Mouse (Mus musculus) gastrocnemius, adult 18-20 months (tissue): Measurements from ENCODE around the gene Bend4. TPM values are rescaled to one million over a fixed set of nuclear protein-coding genes. Genes with fewer than 3 reads are reported as not detected.
A peak's percentile ranks its signal among the peaks of the same experiment; 100 is the strongest.

Source experiments
- DNase-seq: peaks from one replicate; pipeline ENCODE4 v3.0.0; 2021; ENCODE audit warnings: low spot score
- total RNA-seq, 2 experiments: library from RNA; stranded (reverse); gene quantifications; 2 replicates each; pipeline ENCODE4 v1.2.3; 2021

Gene Bend4
- total RNA-seq, 2 experiments from 2014 or later = 0.21 to 0.24 TPM

DNA sequence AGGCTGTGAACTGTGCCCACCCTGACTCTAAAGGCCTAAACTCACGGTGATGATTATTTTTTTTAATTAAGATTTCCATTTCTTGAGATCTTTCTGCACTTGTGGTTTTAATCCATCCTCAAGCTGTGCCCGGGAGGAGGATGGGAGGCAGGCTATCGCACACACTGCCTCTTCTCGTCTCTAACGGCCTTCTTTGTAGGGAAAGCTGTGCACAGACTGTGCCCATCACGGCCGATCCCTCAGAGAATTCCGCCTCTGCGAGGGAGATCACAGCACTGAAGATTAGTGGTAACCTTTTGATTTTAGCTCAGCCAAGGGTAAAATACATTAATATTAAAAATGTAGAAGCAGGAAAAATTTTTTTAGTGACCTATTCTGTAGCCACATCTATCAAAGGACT is 4.8 kb downstream of the Bend4 start:
- DNase-seq = no peak

DNA sequence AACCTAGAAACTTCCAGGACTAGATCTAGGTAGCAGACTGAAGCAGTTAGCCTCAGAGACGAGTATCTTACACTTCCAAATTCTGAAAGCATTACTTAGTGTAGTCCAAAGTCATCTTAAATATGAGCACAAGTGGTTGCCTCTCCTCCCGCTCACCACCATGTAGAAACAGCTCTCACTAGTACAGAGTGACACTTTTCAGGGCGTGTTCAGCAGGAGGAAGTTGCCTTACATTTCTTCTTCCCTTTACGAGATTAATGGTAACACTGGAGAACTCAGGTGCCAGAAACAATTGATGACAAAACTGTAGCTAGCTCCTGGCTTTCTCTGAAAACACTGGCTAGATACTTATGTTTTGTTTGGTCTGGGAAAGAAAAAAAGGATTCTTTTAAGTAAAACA is 8.7 kb downstream of the Bend4 start:
- DNase-seq = no peak

DNA sequence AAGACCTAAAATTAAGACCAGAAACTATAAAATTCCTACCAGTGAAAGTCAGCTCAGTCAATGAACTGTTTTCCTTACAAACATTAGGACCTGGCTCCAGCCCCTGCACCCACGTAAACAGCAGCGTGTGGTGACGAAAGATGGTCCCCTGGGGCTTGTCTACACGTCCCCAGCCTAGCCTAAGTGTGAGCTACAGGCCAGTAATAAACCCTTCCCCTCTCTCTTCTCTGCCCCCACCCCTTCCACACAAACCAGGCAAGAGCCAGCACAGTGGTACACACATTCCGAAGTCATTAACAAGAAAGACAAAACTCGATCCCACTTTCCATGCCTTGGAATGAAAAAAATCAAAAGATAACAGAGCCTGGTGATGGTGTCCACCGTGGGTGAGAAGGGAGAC is 16.6 kb downstream of the Bend4 start:
- no peak for DNase-seq

GRCm38 (mm10) chr5:67410426-67410825 is 17.7 kb downstream of the Bend4 start:
- DNase-seq = no peak

DNA sequence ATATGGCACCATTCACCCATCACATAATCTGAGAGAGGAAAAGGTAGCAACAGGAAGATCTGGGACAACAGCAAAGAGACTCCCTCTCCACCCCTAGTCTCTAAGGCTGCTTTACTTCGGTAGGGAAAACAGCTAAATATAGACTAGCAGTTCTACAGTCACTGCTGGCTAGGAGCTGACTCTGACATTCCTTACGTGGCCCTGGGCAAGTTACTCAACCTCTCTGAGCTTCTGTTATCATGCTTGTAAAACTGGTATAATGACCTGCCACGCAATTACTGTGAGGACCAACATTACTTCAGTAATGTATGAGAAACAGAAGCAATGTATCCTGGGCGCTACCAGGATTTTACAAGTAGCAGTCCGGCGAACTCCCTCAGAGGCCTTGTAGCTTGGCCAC is 19.7 kb downstream of the Bend4 start:
- DNase-seq = no peak

DNA sequence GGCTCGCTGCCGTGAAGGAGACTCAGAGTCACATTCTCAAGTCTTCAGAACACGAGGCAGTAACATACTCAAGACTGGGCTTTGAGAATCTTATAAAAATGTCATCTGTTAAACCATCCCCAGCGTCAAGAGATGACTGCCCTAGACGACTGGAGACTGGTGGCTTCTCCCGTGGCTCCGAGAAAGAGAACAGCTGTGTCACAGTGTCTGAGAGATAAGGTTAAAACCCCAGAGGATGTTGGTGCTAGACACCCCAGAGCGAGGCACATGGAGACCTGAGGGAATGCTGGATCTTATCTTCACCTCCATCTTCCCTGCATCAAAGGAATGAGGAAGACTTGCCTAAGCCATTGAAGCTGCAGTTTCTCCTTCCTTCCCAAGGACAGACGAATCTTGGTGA is 23.2 kb downstream of the Bend4 start:
- no peak for DNase-seq

DNA sequence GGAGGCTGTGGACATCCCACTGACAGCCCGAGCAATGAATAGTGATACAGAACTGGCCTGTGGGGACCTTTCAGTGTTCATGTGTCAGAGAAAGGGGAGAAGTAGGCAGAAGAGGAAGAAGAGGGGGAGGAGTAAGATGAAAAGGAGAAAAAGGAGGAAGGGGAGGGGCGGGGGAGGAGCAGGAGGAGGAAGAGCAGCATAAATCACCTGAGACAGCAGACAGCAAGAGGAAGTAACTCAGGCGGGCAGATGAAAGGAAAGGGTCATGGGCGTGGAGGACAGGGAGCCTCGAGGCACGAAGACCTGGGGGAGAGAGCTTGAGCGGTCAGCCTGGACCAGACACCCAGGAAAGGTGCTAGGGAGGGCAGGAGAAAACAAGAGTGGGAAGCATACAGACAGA is 23.7 kb downstream of the Bend4 start:
- no peak for DNase-seq

- no peak for DNase-seq
Measured at GRCm38 (mm10) chr5:67401612-67402011, 26.5 kb downstream of the Bend4 start.

GRCm38 (mm10) chr5:67400608-67401480 is 27.3 kb downstream of the Bend4 start:
- no peak for DNase-seq

DNA sequence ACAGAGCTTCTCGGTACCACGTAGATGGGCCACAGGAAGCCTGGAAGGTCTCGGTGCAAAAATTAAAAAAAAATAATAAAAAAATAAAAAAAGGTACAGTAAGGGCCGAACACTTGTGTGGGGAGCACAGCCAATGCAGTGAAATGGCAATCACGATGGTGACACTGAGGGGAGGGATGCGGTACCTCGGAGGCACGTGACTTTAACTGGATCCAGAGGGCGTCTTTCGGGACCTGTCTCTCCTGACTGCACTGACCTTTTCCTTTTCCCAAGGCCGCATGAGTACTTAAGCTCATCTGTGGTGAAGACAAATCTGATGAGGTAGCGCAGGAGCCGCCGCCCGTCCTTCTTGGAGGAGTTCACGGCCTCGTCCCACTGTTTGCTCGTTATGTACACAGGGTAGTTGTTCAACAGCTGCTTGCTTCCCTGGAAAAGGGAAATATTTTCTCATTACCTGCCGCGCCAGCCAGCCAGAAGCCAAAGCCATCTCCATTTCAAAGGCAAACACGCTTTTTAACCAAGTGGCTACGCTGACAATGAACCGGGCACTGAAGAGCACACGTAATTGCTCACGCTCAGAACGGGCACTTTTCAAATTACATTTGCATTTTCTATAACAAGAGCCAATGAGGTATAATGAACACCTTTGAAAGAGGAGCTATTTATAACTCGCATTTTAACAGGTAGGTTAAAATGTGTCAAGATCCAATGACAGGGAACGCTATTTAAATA is 28.1 kb downstream of the Bend4 start:
- no peak for DNase-seq

DNA sequence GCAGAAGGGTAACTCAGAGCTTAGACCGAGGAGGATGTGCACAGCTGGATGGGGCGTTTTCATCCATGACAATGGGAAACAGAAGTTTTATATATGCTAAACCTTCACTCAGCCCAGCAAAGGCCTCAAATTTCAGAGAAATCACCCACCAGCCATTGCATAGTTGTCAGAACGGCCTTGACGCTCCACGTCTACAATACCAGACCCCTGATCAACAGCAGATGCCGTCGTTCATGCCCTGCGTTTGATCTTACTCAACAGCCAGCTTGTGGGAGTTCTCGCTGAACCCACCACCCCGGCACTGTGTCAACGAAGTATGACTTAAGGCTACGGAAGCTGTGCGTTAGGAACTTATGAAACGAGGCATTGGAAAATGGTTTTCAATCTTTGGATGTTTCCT is 30.9 kb downstream of the Bend4 start:
- DNase-seq = no peak

GRCm38 (mm10) chr5:67395211-67395851 is 32.8 kb downstream of the Bend4 start:
- DNase-seq = no peak

GRCm38 (mm10) chr5:67393951-67394350 is 34.2 kb downstream of the Bend4 start:
- DNase-seq = no peak

- DNase-seq = peak; percentile 5
Measured at GRCm38 (mm10) chr5:67382556-67382955, 45.6 kb downstream of the Bend4 start.

GRCm38 (mm10) chr5:67381690-67382089 is 46.4 kb downstream of the Bend4 start:
- DNase-seq = no peak

DNA sequence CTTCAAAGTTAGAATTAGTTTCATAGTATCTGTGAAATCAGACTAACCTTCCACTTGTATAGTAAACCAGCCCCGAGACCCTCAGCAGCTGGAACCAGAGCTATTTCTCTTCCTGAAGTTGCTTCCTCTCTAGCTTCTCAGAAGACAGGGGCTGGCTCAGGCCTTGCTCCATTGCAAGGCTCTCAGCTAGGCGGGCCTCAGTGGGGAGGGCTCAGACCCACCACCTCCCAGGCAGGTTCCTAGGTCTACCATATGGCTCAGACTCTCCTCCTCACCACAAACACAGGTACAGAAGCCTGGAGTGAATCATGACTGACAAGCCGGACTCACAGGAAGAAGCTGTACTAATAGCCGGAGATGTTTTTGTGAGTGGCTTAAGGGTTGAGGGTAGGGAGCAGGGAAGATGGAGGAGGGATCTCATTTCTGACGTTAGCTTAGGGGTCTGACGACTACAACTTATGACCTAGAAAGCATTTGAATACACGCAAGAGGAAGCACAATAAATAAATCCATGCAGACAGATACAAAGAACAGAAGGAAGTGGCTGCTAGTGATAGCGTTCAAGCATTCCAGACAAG is 51.0 kb downstream of the Bend4 start:
- no peak for DNase-seq

GRCm38 (mm10) chr5:67362931-67363330 is 65.2 kb downstream of the Bend4 start:
- DNase-seq = no peak

DNA sequence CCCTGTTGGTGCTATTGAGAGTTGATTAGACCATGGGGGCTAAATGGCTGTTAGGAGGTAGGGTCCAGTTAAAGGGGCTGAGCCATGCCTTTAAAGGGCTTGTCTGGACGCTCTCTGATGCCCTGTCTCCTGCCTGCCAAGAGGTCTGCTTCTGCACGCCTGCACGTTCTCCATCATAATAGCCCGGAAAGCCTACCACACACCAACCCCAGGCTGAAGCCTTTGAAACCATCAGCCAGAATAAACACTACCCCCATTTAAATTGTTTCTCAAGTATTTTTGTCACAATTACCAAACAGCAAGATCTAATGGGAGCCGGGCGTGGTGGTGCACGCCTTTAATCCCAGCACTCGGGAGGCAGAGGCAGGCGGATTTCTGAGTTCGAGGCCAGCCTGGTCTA is 65.8 kb downstream of the Bend4 start:
- DNase-seq = no peak

GRCm38 (mm10) chr5:67348949-67349348 is 79.2 kb downstream of the Bend4 start:
- DNase-seq = no peak

DNA sequence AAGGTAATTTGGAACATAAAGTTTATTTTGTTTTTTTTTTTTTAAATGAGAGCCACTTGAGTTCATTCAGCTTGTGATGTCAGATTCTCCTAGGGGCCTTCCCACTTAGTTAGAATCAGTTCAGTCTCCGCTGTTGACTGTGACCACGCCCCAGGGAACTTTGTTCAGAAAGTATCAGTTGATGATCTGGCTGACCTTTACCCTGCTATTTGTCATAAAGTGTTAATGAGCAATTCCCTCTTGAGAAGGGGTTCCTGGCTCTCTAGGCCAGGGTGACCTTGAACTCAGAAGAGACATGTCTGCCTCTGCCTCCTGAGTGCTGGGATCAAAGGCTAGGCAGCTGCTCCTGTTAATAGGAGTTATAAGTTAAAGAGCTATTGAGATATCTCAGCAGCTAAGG is 81.0 kb downstream of the Bend4 start:
- no peak for DNase-seq
